Mouse (Mus musculus) large intestine, adult 2 months (tissue): ENCODE measurements around the gene Plcb1. TPM values are rescaled to one million over a fixed set of nuclear protein-coding genes. Genes with fewer than 3 reads are reported as not detected.

Experiments used
- DNase-seq: peaks from one replicate; pipeline ENCODE4 v3.0.0-alpha.2; 2012; ENCODE audit warnings: low read depth, low spot score
- WGBS: fragments of 180-500 bp; shearing (Covaris S2); methylation state at CpG from one replicate; pipeline ENCODE4 v1.1.7; 2018; 5-methylcytosine and 5-hydroxymethylcytosine counted together
- polyA plus RNA-seq: library from polyadenylated mRNA; depleted of rRNA; stranded (reverse); fragments of >200 nt; gene quantifications from 2 replicates; pipeline ENCODE4 v1.2.3, GENCODE M21; 2012

Plcb1 gene
- polyA plus RNA-seq, 1 experiment = 0.68 TPM

DNA sequence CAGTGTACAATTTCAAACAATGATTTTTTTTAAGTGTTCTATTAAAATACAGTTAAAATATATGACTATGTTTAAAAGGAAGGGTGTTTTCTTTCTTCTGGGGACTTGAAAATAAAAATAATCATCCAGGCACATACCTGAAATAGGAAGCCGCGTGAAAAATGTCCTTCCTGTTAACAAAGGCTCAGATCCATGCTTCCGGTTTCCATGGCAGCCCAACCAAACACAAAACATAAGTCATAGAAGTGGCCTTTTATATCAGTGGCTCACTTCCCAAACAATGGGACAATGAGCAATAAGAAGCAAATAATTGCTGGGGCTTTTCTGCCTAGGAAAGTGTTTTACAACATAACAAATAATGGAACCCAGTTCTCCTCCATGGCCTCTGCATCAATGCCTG is 473.3 kb downstream of the Plcb1 start:
- DNase-seq = no peak

DNA sequence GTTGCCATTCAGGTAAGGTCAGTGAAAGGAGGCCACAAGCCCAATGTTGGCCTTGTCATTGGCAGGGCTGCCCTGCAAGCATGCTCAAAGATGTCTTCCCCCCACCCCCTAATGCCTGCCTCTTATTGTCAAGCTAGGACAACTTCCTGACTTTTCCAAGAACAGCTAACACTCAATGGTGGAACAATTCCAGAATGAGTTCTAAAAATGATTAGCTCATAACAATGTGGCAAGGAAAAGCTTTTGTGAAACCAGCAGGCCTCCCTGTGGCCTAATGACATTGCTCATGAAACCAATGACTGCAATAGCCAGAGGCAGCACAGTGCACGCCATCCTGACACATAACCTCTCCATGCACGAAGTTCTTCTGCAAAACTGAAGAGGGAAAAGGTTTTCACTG is 478.1 kb downstream of the Plcb1 start:
- WGBS = 69% methylated on average over 2 of the region's 2 CpGs
- DNase-seq = no peak

More for the DNA sequence above, 473.3 kb downstream of the Plcb1 start:
- 38% methylated on average over 3 of the region's 3 CpGs for WGBS

DNA sequence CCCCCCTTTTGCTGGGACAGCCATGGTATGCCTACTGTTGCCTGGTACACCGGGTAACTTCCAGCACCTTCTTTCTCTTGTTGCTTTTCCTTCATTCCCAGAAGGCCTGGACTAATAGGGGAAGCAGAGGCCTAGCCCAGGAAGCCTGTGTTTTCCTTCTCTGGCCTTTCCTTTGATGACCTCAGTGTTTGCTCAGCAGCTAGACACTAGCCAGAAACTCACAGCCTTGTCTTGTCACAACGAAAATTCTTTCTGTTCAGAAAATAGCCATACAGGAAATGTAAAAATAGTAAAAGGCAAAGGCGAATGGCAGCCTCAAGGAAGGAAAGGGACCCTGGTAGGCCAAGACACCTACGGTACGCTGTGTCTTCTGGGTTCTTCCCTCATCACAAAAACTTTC is 489.1 kb downstream of the Plcb1 start:
- 57% methylated on average over 5 of the region's 5 CpGs for WGBS
- DNase-seq = no peak

- DNase-seq = no peak
- WGBS = 67% methylated on average over 3 of the region's 3 CpGs
These were observed 492.6 kb downstream of the Plcb1 start for GRCm38 (mm10) chr2:135278506-135278905.

DNA sequence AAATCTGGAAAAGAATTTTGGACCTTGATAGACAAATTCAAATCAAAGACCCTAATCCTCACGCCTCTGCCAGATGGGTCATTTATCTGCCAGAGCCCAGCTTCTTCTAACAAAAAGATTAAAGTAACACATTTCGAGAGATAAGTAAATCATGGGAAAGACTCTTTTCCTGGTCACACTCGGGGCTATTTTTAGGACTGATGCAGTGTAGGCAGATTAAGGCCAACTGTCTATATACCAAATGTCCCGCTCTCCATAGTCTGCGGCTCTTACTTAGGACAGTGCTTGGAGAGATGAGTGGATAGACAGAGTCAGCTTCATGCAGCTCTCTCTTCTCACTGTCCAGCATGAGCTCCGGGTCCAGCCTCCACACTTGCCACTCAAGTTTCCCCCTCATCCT is 493.2 kb downstream of the Plcb1 start:
- no peak for DNase-seq
- 77% methylated on average over 6 of the region's 6 CpGs for WGBS

DNA sequence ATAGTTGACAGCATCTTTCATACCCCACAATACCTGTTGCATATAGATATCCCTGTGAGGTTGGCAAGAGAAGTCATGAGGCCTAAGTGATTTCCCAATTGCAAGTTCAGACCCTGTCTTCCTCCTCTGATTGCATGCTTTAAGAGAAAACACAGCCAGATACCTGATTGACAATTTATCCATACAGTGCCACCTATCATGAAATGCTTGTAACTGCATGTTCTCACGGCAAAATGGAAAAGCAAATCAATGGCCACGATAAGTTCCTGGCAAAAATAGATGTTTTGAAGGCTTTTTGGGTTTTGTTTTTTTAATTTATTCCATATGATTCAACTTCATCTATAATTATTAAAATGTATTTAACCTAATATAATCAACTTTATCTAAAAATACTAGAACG is 497.9 kb downstream of the Plcb1 start:
- 66% methylated on average over 3 of the region's 3 CpGs for WGBS
- no peak for DNase-seq

DNA sequence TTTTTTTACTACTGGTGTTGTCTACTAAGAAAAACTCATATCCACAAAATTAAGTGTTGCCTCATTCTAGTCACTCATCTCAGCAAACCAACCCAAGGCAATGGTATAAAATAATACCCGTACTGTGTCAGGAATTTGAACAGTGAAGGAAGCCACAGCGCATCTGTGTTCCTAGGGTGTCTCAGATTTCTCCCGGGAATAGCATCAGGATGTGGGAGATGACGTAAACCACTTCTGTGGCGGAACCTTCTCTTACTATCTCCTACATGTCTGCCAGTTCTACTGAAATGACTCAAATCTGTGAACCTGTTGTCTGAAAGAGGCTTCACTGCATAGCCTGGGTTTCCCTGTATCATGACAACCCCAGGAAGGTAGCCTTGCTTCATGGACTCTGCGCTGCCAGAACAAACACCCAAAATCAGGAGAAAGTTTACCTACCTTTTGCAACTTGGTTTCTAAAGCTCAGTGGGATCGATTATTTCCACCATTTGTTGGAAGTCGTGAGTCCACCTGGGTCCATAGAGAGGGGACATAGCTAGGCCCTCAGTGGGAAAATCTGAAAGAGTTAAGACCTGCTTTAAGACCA is 510.4 kb downstream of the Plcb1 start:
- no peak for DNase-seq
- WGBS = 83% methylated on average over 8 of the region's 8 CpGs

- DNase-seq = no peak
- WGBS = 86% methylated on average over 1 of the region's 1 CpGs
These were observed 514.6 kb downstream of the Plcb1 start for GRCm38 (mm10) chr2:135300480-135300879.

DNA sequence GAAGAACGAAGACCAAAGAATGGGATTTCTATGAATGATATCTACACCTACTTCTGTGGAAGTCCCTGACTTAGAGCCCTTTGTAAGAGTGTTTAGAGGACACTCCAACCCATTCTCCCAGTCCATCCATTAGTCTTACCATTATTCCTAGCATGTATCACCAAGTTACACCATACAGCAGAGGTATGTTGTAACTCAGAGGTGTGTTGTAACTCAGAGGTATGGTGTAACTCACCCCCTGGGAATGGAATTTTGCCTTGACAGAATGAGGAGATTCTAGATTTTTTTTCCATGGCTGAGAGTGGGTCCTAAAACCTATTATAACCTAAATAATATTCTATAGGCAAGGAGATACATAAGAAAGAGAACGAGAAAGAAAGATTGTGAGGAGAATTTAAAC is 516.6 kb downstream of the Plcb1 start:
- no peak for DNase-seq
- 90% methylated on average over 2 of the region's 2 CpGs for WGBS

- DNase-seq = no peak
- WGBS = 36% methylated on average over 3 of the region's 3 CpGs
These were observed 519.3 kb downstream of the Plcb1 start for GRCm38 (mm10) chr2:135305186-135305585.

DNA sequence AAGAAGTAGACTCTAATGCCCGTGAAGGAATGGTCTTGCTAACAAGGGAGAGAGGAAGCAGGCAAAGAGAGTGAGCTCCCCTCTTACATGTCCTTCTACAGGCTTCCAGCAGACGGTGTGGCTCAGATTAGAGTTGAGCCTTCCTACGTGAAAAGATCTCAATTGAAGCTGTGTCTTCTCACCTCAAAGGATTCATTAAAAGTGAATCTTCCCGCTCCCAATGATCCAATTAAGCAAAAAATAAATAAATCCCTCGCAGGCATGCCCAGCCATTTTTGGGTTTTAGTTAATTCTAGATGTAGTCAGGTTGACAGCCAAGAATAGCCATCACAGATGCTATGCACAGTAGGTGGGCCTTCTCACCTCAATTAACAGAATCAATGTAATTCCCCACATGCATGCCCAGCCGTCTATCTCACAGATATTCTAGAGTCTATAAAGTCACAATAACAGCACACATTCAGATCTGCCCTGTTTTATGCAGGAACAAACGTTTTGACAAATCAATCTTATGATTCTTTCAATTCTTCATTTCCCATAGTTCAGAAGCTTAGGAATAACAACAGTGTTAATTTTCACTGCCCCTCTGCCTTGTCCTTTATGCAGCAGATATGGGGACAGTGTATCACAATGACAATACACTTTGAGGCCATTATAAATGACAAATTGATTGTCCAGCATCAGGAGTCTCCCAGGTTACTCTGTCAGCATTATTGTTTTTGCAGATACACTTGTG is 520.0 kb downstream of the Plcb1 start:
- DNase-seq = no peak
- WGBS = 76% methylated on average over 7 of the region's 7 CpGs

- 57% methylated on average over 2 of the region's 2 CpGs for WGBS
- DNase-seq = no peak
These were observed 520.6 kb downstream of the Plcb1 start for GRCm38 (mm10) chr2:135306472-135306771.

DNA sequence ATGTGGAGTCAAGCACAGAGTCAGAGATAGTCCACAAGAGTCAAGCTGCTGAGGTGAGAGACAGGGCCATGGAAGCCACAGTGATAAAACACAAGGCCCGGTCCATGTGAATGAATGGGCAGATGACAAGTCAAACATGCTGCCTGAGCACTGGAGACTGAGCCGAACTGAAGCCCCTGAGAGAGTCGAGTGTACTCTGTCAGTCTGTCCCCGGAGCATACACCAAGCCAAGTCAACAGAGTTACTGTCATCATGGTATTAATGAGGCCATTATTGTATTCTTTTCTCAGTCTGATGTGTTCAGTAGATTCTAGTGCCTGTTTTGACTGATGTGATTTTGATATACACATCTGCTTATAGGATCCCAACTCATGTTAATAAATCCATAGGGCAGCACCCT is 521.9 kb downstream of the Plcb1 start:
- DNase-seq = no peak
- WGBS = 85% methylated on average over 4 of the region's 4 CpGs

DNA sequence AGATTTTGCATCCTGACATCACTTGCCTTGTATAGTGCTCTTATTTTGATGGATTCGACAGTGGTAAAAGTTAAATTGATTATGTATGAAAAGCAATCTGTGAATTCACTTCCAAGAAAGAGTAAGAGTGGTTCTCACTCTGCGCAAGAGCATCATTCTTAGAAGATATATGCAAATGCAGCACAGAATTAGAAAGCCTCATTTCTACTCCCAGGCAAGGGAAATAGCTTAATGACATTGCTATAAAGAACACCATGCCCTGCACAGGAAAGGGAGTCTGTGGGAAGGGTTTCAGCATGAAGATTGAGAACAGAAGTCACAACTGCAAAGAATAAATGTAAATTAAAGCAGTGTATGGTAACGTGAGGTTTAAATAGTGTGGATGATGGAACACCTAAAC is 530.1 kb downstream of the Plcb1 start:
- 90% methylated on average over 3 of the region's 3 CpGs for WGBS
- no peak for DNase-seq

GRCm38 (mm10) chr2:135318136-135318535 is 532.3 kb downstream of the Plcb1 start:
- 92% methylated on average over 1 of the region's 1 CpGs for WGBS
- DNase-seq = no peak

- WGBS = 82% methylated on average over 7 of the region's 7 CpGs
- no peak for DNase-seq
These were observed 537.5 kb downstream of the Plcb1 start for GRCm38 (mm10) chr2:135323276-135323954.

- DNase-seq = peak; percentile 7
- 50% methylated on average over 4 of the region's 4 CpGs for WGBS
These were observed 538.1 kb downstream of the Plcb1 start for GRCm38 (mm10) chr2:135323955-135324302.

DNA sequence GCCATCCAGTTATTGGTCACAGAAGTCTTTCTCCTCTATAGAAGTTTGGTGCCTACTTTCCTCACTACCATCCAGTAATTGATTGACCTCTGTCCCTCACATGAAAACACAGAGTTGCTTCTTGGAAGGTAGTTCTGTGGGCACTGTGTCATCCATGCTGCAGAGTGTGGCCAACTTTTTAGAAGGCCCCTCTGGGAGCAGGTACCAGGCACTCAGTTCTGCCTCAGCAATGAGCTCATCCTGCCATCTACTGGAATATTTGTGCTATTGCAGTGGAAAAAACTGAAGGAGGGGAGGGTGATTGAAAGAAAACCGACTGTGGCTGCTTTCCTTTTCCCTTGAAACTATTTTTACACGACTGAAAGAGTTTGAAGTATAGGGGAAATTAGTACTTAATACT is 542.9 kb downstream of the Plcb1 start:
- peak; percentile 4 for DNase-seq
- 1% methylated on average over 2 of the region's 2 CpGs for WGBS

- 4% methylated on average over 14 of the region's 14 CpGs for WGBS
- DNase-seq = peak; percentile 18
These were observed 544.1 kb downstream of the Plcb1 start for GRCm38 (mm10) chr2:135329782-135330545.

- DNase-seq = no peak
- WGBS = 89% methylated on average over 1 of the region's 1 CpGs
These were observed 546.0 kb downstream of the Plcb1 start for GRCm38 (mm10) chr2:135331868-135332267.

GRCm38 (mm10) chr2:135356311-135356710 is 570.4 kb downstream of the Plcb1 start:
- DNase-seq = no peak

More at GRCm38 (mm10) chr2:135356311-135356710, 570.4 kb downstream of the Plcb1 start:
- WGBS = 37% methylated on average over 1 of the region's 1 CpGs
